Mouse (Mus musculus) hindbrain, embryonic 12.5 days (tissue): Measurements from ENCODE around the gene Ccin. TPM values are rescaled to one million over a fixed set of nuclear protein-coding genes. Genes with fewer than 3 reads are reported as not detected.

Source experiments
- ATAC-seq: fragments of 200-750 bp; cut with Nextera tagmentation; 2 replicates; pipeline ENCODE4 v1.8.0; 2017; ENCODE audit warnings: moderate TSS enrichment; ENCODE audit not compliant: low FRiP score
- H3K27ac ChIP-seq: fragments of 300-500 bp; sonication (generic); 2 replicates; pipeline ENCODE4 v1.5.1; 2016; ENCODE audit warnings: mild to moderate bottlenecking
- H3K27me3 ChIP-seq: fragments of 300-500 bp; sonication (generic); 2 replicates; pipeline ENCODE4 v1.6.1; 2016; ENCODE audit warnings: mild to moderate bottlenecking
- H3K36me3 ChIP-seq: fragments of 300-500 bp; sonication (generic); 2 replicates; pipeline ENCODE4 v1.6.1; 2016; ENCODE audit warnings: mild to moderate bottlenecking
- H3K4me1 ChIP-seq: fragments of 300-500 bp; sonication (generic); 2 replicates; pipeline ENCODE4 v1.6.1; 2016
- H3K4me2 ChIP-seq: fragments of 300-500 bp; sonication (generic); replicated peaks from 2 replicates; pipeline ENCODE4 v1.6.1; 2016; ENCODE audit warnings: mild to moderate bottlenecking
- H3K4me3 ChIP-seq: fragments of 300-500 bp; sonication (generic); 2 replicates; pipeline ENCODE4 v1.5.1; 2016; ENCODE audit warnings: mild to moderate bottlenecking
- H3K9ac ChIP-seq: fragments of 300-500 bp; sonication (generic); 2 replicates; pipeline ENCODE4 v1.6.1; 2016; ENCODE audit warnings: mild to moderate bottlenecking, moderate library complexity
- H3K9me3 ChIP-seq: fragments of 300-500 bp; sonication (generic); replicated peaks from 2 replicates; pipeline ENCODE4 v1.6.1; 2016; ENCODE audit warnings: mild to moderate bottlenecking
- WGBS: fragments of 180-500 bp; shearing (Covaris S2); methylation state at CpG from one replicate; pipeline ENCODE4 v1.1.7; 2016; 5-methylcytosine and 5-hydroxymethylcytosine counted together
- polyA plus RNA-seq: library from polyadenylated mRNA; unstranded; fragments of >200 nt; fragmentation: Nextera tagmentation; extraction: Ambion mirVana; gene quantifications from 2 replicates; pipeline ENCODE4 v1.2.1, GENCODE M21; 2016

Ccin gene
- polyA plus RNA-seq, 1 experiment from 2014 or later = not detected

GRCm38 (mm10) chr4:44004126-44004525, 20.8 kb downstream of the Ccin start, which contains the start of gene Clta:
TSS of gene Clta (plus strand) at chr4:44004452.
- Histone ChIP-seq H3K4me3 (no peak within 1 kb of the TSS), H3K4me2 (no peak within 1 kb of the TSS), H3K27me3 (no peaks in the 10 kb centered on the region), H3K9me3 (no peaks in the 10 kb centered on the region), H3K27ac (no peak within 1 kb of the TSS), H3K36me3 (no peaks in the 10 kb centered on the region), H3K9ac (no peak within 1 kb of the TSS), H3K4me1 (no peaks in the 10 kb centered on the region)
- 91% methylated on average over 5 of the region's 5 CpGs for WGBS
- ATAC-seq = no peak

- H3K36me3 ChIP-seq = no peaks in the 10 kb centered on the region
- H3K4me2 ChIP-seq = no peak overlapping the region
- H3K27ac ChIP-seq = no peak overlapping the region
- no peaks in the 10 kb centered on the region for H3K27me3 ChIP-seq
- 69% methylated on average over 3 of the region's 3 CpGs for WGBS
- no peak overlapping the region for H3K4me3 ChIP-seq
- no peaks in the 10 kb centered on the region for H3K9me3 ChIP-seq
- H3K4me1 ChIP-seq = no peaks in the 10 kb centered on the region
- no peak for ATAC-seq
- no peak overlapping the region for H3K9ac ChIP-seq
Measured at GRCm38 (mm10) chr4:44004623-44005409, 21.5 kb downstream of the Ccin start.

GRCm38 (mm10) chr4:44010176-44010575, 26.9 kb downstream of the Ccin start:
- Histone ChIP-seq H3K4me3 (no peak overlapping the region), H3K9ac (no peak overlapping the region), H3K4me2 (no peak overlapping the region), H3K36me3 (no peaks in the 10 kb centered on the region), H3K4me1 (peaks cover 15% of the 10 kb centered on the region), H3K27ac (no peak overlapping the region), H3K9me3 (no peaks in the 10 kb centered on the region), H3K27me3 (no peaks in the 10 kb centered on the region)
- no peak for ATAC-seq
- 97% methylated on average over 1 of the region's 1 CpGs for WGBS

GRCm38 (mm10) chr4:44010893-44011292, 27.6 kb downstream of the Ccin start:
- no peaks in the 10 kb centered on the region for H3K27me3 ChIP-seq
- H3K4me3 ChIP-seq = no peak overlapping the region
- 46% methylated on average over 2 of the region's 2 CpGs for WGBS
- ATAC-seq = no peak
- no peaks in the 10 kb centered on the region for H3K36me3 ChIP-seq
- no peak overlapping the region for H3K4me2 ChIP-seq
- peaks cover 15% of the 10 kb centered on the region for H3K4me1 ChIP-seq
- no peak overlapping the region for H3K27ac ChIP-seq
- no peak overlapping the region for H3K9ac ChIP-seq
- no peaks in the 10 kb centered on the region for H3K9me3 ChIP-seq

GRCm38 (mm10) chr4:44011799-44012198, 28.5 kb downstream of the Ccin start:
- Histone ChIP-seq H3K4me2 (peak overlapping the region; percentile 99), H3K27me3 (no peaks in the 10 kb centered on the region), H3K27ac (peak overlapping the region; percentile 73), H3K9me3 (no peaks in the 10 kb centered on the region), H3K36me3 (no peaks in the 10 kb centered on the region), H3K9ac (peak overlapping the region; percentile 63), H3K4me3 (peak overlapping the region; percentile 98), H3K4me1 (peaks cover 15% of the 10 kb centered on the region)
- no peak for ATAC-seq
- 80% methylated on average over 3 of the region's 3 CpGs for WGBS

- H3K4me3 ChIP-seq = peak overlapping the region; percentile 98
- peak overlapping the region; percentile 93 for H3K9ac ChIP-seq
- WGBS = under 1% methylated on average over 76 of the region's 77 CpGs
- ATAC-seq = peak; percentile 97
- peaks cover 15% of the 10 kb centered on the region for H3K4me1 ChIP-seq
- H3K4me2 ChIP-seq = peak overlapping the region; percentile 99
- H3K27ac ChIP-seq = peak overlapping the region; percentile 80
- H3K27me3 ChIP-seq = no peaks in the 10 kb centered on the region
- no peaks in the 10 kb centered on the region for H3K36me3 ChIP-seq
- H3K9me3 ChIP-seq = no peaks in the 10 kb centered on the region
Measured at GRCm38 (mm10) chr4:44012376-44013367, 29.4 kb downstream of the Ccin start.

GRCm38 (mm10) chr4:44013391-44014070, 30.2 kb downstream of the Ccin start:
- no peaks in the 10 kb centered on the region for H3K27me3 ChIP-seq
- peak overlapping the region; percentile 98 for H3K4me3 ChIP-seq
- no peak overlapping the region for H3K27ac ChIP-seq
- peaks cover 15% of the 10 kb centered on the region for H3K4me1 ChIP-seq
- peak overlapping the region; percentile 93 for H3K9ac ChIP-seq
- no peak for ATAC-seq
- WGBS = 30% methylated on average over 11 of the region's 11 CpGs
- H3K4me2 ChIP-seq = peak overlapping the region; percentile 99
- H3K9me3 ChIP-seq = no peaks in the 10 kb centered on the region
- peaks cover 2% of the 10 kb centered on the region for H3K36me3 ChIP-seq

- 90% methylated on average over 4 of the region's 4 CpGs for WGBS
- Histone ChIP-seq H3K9ac (no peak overlapping the region; the same call in 1 of the 2 replicates), H3K4me3 (no peak overlapping the region), H3K4me1 (peaks cover 15% of the 10 kb centered on the region), H3K4me2 (no peak overlapping the region), H3K27ac (no peak overlapping the region), H3K36me3 (peaks cover 27% of the 10 kb centered on the region), H3K9me3 (no peaks in the 10 kb centered on the region), H3K27me3 (no peaks in the 10 kb centered on the region)
- no peak for ATAC-seq
Measured at GRCm38 (mm10) chr4:44016071-44016470, 32.8 kb downstream of the Ccin start.

- Histone ChIP-seq H3K4me2 (no peak overlapping the region), H3K27ac (no peak overlapping the region), H3K36me3 (peaks cover 35% of the 10 kb centered on the region), H3K27me3 (no peaks in the 10 kb centered on the region), H3K4me1 (peaks cover 15% of the 10 kb centered on the region), H3K9ac (no peak overlapping the region), H3K9me3 (no peaks in the 10 kb centered on the region), H3K4me3 (no peak overlapping the region)
- no peak for ATAC-seq
- WGBS = 98% methylated on average over 12 of the region's 12 CpGs
Measured at GRCm38 (mm10) chr4:44016791-44017190, 33.5 kb downstream of the Ccin start.

GRCm38 (mm10) chr4:44022323-44022722, 39.0 kb downstream of the Ccin start:
- Histone ChIP-seq H3K9me3 (no peaks in the 10 kb centered on the region), H3K4me3 (no peak overlapping the region), H3K27ac (no peak overlapping the region), H3K9ac (no peak overlapping the region), H3K4me2 (no peak overlapping the region), H3K36me3 (peaks cover 88% of the 10 kb centered on the region), H3K4me1 (no peaks in the 10 kb centered on the region), H3K27me3 (no peaks in the 10 kb centered on the region)
- 88% methylated on average over 4 of the region's 4 CpGs for WGBS
- ATAC-seq = no peak

GRCm38 (mm10) chr4:44022766-44023165, 39.5 kb downstream of the Ccin start:
- Histone ChIP-seq H3K9ac (no peak overlapping the region), H3K4me1 (no peaks in the 10 kb centered on the region), H3K27ac (no peak overlapping the region), H3K27me3 (no peaks in the 10 kb centered on the region), H3K4me2 (no peak overlapping the region), H3K4me3 (no peak overlapping the region), H3K36me3 (peaks cover 92% of the 10 kb centered on the region), H3K9me3 (no peaks in the 10 kb centered on the region)
- ATAC-seq = no peak
- WGBS = 95% methylated on average over 11 of the region's 11 CpGs

- H3K4me3 ChIP-seq = no peak overlapping the region
- no peaks in the 10 kb centered on the region for H3K9me3 ChIP-seq
- 97% methylated on average over 9 of the region's 9 CpGs for WGBS
- no peak overlapping the region for H3K4me2 ChIP-seq
- no peaks in the 10 kb centered on the region for H3K27me3 ChIP-seq
- peaks cover 98% of the 10 kb centered on the region for H3K36me3 ChIP-seq
- H3K9ac ChIP-seq = no peak overlapping the region
- ATAC-seq = no peak
- no peaks in the 10 kb centered on the region for H3K4me1 ChIP-seq
- H3K27ac ChIP-seq = no peak overlapping the region
Measured at GRCm38 (mm10) chr4:44023681-44024080, 40.4 kb downstream of the Ccin start.
